8 mouse cellular contexts compared by ENCODE assay signal in genomic region chr9:13296274-13297121, GRCm38 (mm10). TPM values are rescaled to one million over a fixed set of nuclear protein-coding genes. Genes with fewer than 3 reads are reported as not detected.
DNase-seq lines count a peak whose midpoint lies in the region; ATAC-seq and TF ChIP-seq lines count a peak whose summit lies in the region.

No protein-coding gene starts in this region.

- H3ac ChIP-seq in myocyte (ENCODE audit: control insufficient read depth, insufficient read length), result peak overlapping the region; percentile 14

- H3K9ac ChIP-seq in heart, embryonic 12.5 days, result peak overlapping the region; percentile 82
- peak overlapping the region; percentile 71 for H3K9ac ChIP-seq in kidney, postnatal 0 days (ENCODE audit: low read depth, low read length)
- H3K9ac ChIP-seq in liver, embryonic 11.5 days (ENCODE audit: low read depth, low read length), result peak overlapping the region; percentile 66

- peak; percentile 80 for TF ChIP-seq CTCF in kidney, postnatal 0 days (IDR thresholded peaks at IDR 0.05; ENCODE audit: low read depth)

- under 1% methylated on average over 28 of the region's 28 CpGs for WGBS in heart, embryonic 12.5 days
- WGBS in kidney, postnatal 0 days, result 0% methylated on average over 28 of the region's 28 CpGs
- WGBS in liver, embryonic 11.5 days, result under 1% methylated on average over 28 of the region's 28 CpGs

- H3K9me3 ChIP-seq in erythroblast, embryonic 14.5 days (ENCODE audit: control insufficient read depth, low read length), result no peaks in the 10 kb centered on the region
- H3K9me3 ChIP-seq in heart, embryonic 12.5 days (replicated peaks), result no peaks in the 10 kb centered on the region
- no peaks in the 10 kb centered on the region for H3K9me3 ChIP-seq in kidney, postnatal 0 days (replicated peaks; ENCODE audit: low read length)
- H3K9me3 ChIP-seq in liver, embryonic 11.5 days (ENCODE audit: control insufficient read depth, low read length), result no peaks in the 10 kb centered on the region

- H3K4me3 ChIP-seq in erythroblast, embryonic 14.5 days (replicated peaks), result peak overlapping the region; percentile 66
- H3K4me3 ChIP-seq in heart, embryonic 12.5 days, result peak overlapping the region; percentile 67
- H3K4me3 ChIP-seq in kidney, postnatal 0 days (replicated peaks; ENCODE audit: low read depth, low read length), result peak overlapping the region; percentile 64
- H3K4me3 ChIP-seq in liver, embryonic 11.5 days (ENCODE audit: low read depth, low read length), result peak overlapping the region; percentile 67
- peak overlapping the region; percentile 68 for H3K4me3 ChIP-seq in myocyte

- H3K4me2 ChIP-seq in heart, embryonic 12.5 days, result peak overlapping the region; percentile 94
- peak overlapping the region; percentile 74 for H3K4me2 ChIP-seq in kidney, postnatal 0 days (ENCODE audit: low read length)
- peak overlapping the region; percentile 99 for H3K4me2 ChIP-seq in liver, embryonic 11.5 days
- peak overlapping the region; percentile 86 for H3K4me2 ChIP-seq in myocyte (ENCODE audit: low read depth)

- peak; percentile 17 for TF ChIP-seq POLR2A in myocyte (IDR thresholded peaks at IDR 0.05; ENCODE audit: insufficient read length, low read depth)

- H3K4me1 ChIP-seq in erythroblast, embryonic 14.5 days (ENCODE audit: control insufficient read depth), result peaks cover 24% of the 10 kb centered on the region
- peaks cover 38% of the 10 kb centered on the region for H3K4me1 ChIP-seq in heart, embryonic 12.5 days (replicated peaks)
- H3K4me1 ChIP-seq in kidney, postnatal 0 days (replicated peaks; ENCODE audit: insufficient read depth, low read length), result peaks cover 19% of the 10 kb centered on the region
- peaks cover 16% of the 10 kb centered on the region for H3K4me1 ChIP-seq in liver, embryonic 11.5 days (replicated peaks; ENCODE audit: control insufficient read depth, insufficient read depth, low read length)

- no peaks in the 10 kb centered on the region for H3K79me2 ChIP-seq in myocyte (ENCODE audit: control insufficient read depth, insufficient read depth)

- DNase-seq in CD4-positive, CD25-positive, alpha-beta regulatory T cell, adult 2 months (ENCODE audit: low read depth, low spot score), result peak; percentile 92
- DNase-seq in brain, embryonic 18.5 days (ENCODE audit: low read depth, low spot score), result peak; percentile 66
- peak; percentile 97 for DNase-seq in kidney, postnatal 0 days (ENCODE audit: low spot score)
- peak; percentile 80 for DNase-seq in liver, embryonic 11.5 days (ENCODE audit: low spot score)
- DNase-seq in spleen, postnatal 4 days (ENCODE audit: low spot score in 2 of 2), result peak; percentile 78 to 87

- H3K27me3 ChIP-seq in erythroblast, embryonic 14.5 days (ENCODE audit: control insufficient read depth), result peaks cover 11% of the 10 kb centered on the region
- no peaks in the 10 kb centered on the region for H3K27me3 ChIP-seq in heart, embryonic 12.5 days (replicated peaks)
- H3K27me3 ChIP-seq in kidney, postnatal 0 days (ENCODE audit: insufficient read depth, low read length), result no peaks in the 10 kb centered on the region
- no peaks in the 10 kb centered on the region for H3K27me3 ChIP-seq in liver, embryonic 11.5 days (replicated peaks; ENCODE audit: control insufficient read depth, insufficient read depth, low read length)
- H3K27me3 ChIP-seq in myocyte (ENCODE audit: control insufficient read depth, insufficient read depth, insufficient read length), result no peaks in the 10 kb centered on the region

- H3K36me3 ChIP-seq in erythroblast, embryonic 14.5 days (ENCODE audit: control insufficient read depth), result peaks cover 4% of the 10 kb centered on the region
- H3K36me3 ChIP-seq in heart, embryonic 12.5 days, result no peaks in the 10 kb centered on the region
- H3K36me3 ChIP-seq in kidney, postnatal 0 days (ENCODE audit: insufficient read depth, low read length), result no peaks in the 10 kb centered on the region
- H3K36me3 ChIP-seq in liver, embryonic 11.5 days (ENCODE audit: control insufficient read depth, insufficient read depth, low read length), result no peaks in the 10 kb centered on the region
- no peaks in the 10 kb centered on the region for H3K36me3 ChIP-seq in myocyte (ENCODE audit: control insufficient read depth, insufficient read depth)

- peak overlapping the region; percentile 87 for H3K27ac ChIP-seq in heart, embryonic 12.5 days (ENCODE audit: poor library complexity, severe bottlenecking)
- peak overlapping the region; percentile 76 for H3K27ac ChIP-seq in kidney, postnatal 0 days
- peak overlapping the region; percentile 32; the same call in 1 of the 2 replicates for H3K27ac ChIP-seq in liver, embryonic 11.5 days (ENCODE audit: low read depth, low read length)

- ATAC-seq in heart, embryonic 12.5 days (ENCODE audit: insufficient number of reproducible peaks, low FRiP score), result peak; percentile 89
- ATAC-seq in kidney, postnatal 0 days (replicated peaks; ENCODE audit: low FRiP score, low read depth), result peak; percentile 93
- peak; percentile 91 for ATAC-seq in liver, embryonic 11.5 days (replicated peaks; ENCODE audit: low FRiP score)

TF ChIP-seq in myocyte, 11 proteins besides CTCF, POLR2A, EP300 and RAD21:
- TF ChIP-seq MYOG (IDR thresholded peaks at IDR 0.05; ENCODE audit: control insufficient read depth in 1 of 3, insufficient read depth in 1 of 3, insufficient read length in 2 of 3, low read depth in 2 of 3), result peak in 1 of 3 experiments; percentile 29
- TF ChIP-seq SRF (IDR thresholded peaks at IDR 0.05; ENCODE audit: control insufficient read depth, insufficient read length, low read depth), result no peak
- TF ChIP-seq MYOD1 (IDR thresholded peaks at IDR 0.05; ENCODE audit: control insufficient read depth in 1 of 3, insufficient read length in 2 of 3, low read depth in 2 of 3), result peak in 1 of 3 experiments; percentile 43
- TF ChIP-seq TCF12 (IDR thresholded peaks at IDR 0.05; ENCODE audit: insufficient read depth, poor library complexity, severe bottlenecking), result no peak

RNA-seq across cellular contexts. Expression of gene Maml2, which starts 1.3 kb away (rescaled TPM):
- polyA plus RNA-seq in erythroblast, embryonic 14.5 days (2012), result 0.01 and 0.02 TPM in 2 replicates
- 11.6 and 12.3 TPM in 2 replicates for polyA plus RNA-seq in heart, embryonic 12.5 days (2016; fragmentation: Nextera tagmentation; extraction: Ambion mirVana)
- polyA plus RNA-seq in kidney, postnatal 0 days (2015; fragmentation: Nextera tagmentation; extraction: Ambion mirVana), result 10.0 and 11.2 TPM in 2 replicates
- polyA plus RNA-seq in liver, embryonic 11.5 days (2014; fragmentation: Nextera tagmentation; extraction: Ambion mirVana), result 2.6 and 3.4 TPM in 2 replicates
- polyA plus RNA-seq in myocyte (2012; fragmentation: generic; extraction: Trizol), result 1.3 TPM

RNA-seq across cellular contexts. Expression of gene Ccdc82, which starts 49.7 kb away (rescaled TPM):
- polyA plus RNA-seq in erythroblast, embryonic 14.5 days (2012), result 0.21 and 0.23 TPM in 2 replicates
- polyA plus RNA-seq in heart, embryonic 12.5 days (2016; fragmentation: Nextera tagmentation; extraction: Ambion mirVana), result 8.5 and 9.5 TPM in 2 replicates
- polyA plus RNA-seq in kidney, postnatal 0 days (2015; fragmentation: Nextera tagmentation; extraction: Ambion mirVana), result 6.4 and 6.5 TPM in 2 replicates
- polyA plus RNA-seq in liver, embryonic 11.5 days (2014; fragmentation: Nextera tagmentation; extraction: Ambion mirVana), result 15.1 and 15.5 TPM in 2 replicates
- 2.1 TPM for polyA plus RNA-seq in myocyte (2012; fragmentation: generic; extraction: Trizol)

RNA-seq across cellular contexts. Expression of gene Jrkl, which starts 50.9 kb away (rescaled TPM):
- polyA plus RNA-seq in erythroblast, embryonic 14.5 days (2012), result not detected in 2 replicates
- polyA plus RNA-seq in heart, embryonic 12.5 days (2016; fragmentation: Nextera tagmentation; extraction: Ambion mirVana), result 9.5 and 10.2 TPM in 2 replicates
- 9.0 and 10.1 TPM in 2 replicates for polyA plus RNA-seq in kidney, postnatal 0 days (2015; fragmentation: Nextera tagmentation; extraction: Ambion mirVana)
- 3.0 and 3.3 TPM in 2 replicates for polyA plus RNA-seq in liver, embryonic 11.5 days (2014; fragmentation: Nextera tagmentation; extraction: Ambion mirVana)
- polyA plus RNA-seq in myocyte (2012; fragmentation: generic; extraction: Trizol), result 1.9 TPM

Comparison
In these comparisons a context has a peak if more than half of its experiments do, and no peak if none do; other contexts are left out.
1. Peak in every context shown above with its lines: DNase-seq, ATAC-seq, H3K4me3 ChIP-seq and H3K27ac ChIP-seq.
2. H3K27ac ChIP-seq: peak in every context shown above with its lines; median percentile 87 in heart, embryonic 12.5 days; 76 in kidney, postnatal 0 days; 32 in liver, embryonic 11.5 days.